Mouse (Mus musculus) brain, embryonic 14.5 days (tissue): Measurements from ENCODE around the gene Catsper3.

ENCODE experiments used
- CTCF ChIP-seq: fragments of 200-500 bp; IDR thresholded peaks from 2 replicates; pipeline ENCODE4 v1.5.1; 2012; ENCODE audit warnings: inconsistent platforms, mild to moderate bottlenecking, moderate library complexity, borderline replicate concordance; ENCODE audit not compliant: insufficient read depth, insufficient read length; ENCODE audit errors: extremely low read depth
- POLR2A ChIP-seq: fragments of 200-500 bp; IDR thresholded peaks from 2 replicates; pipeline ENCODE4 v1.6.1; 2012; ENCODE audit warnings: mild to moderate bottlenecking, inconsistent platforms, borderline replicate concordance; ENCODE audit not compliant: poor library complexity, insufficient read depth, insufficient read length, severe bottlenecking; ENCODE audit errors: extremely low read depth

DNA sequence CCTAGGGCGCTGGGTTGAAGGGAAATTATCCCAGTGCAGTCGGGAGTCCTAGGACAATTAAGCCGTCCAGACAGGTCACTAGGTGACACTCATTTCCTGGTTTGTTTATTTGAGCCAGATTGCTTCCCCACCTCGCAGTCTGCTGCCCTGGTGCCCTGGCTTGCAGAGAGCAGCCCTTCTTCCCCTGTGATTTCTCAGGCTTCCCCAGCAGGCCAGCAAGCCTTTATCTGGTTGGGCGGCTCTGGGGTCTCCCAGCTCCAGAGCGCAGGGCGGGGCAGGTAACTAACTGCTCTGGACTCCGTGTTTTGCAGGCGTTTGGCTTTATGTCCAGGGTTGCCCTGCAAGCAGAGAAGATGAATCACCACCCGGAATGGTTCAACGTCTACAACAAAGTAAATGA lies 9.3 kb upstream of the Catsper3 start:
- TF ChIP-seq POLR2A: no peak
- no peak for TF ChIP-seq CTCF
